Mouse (Mus musculus) stomach, postnatal 0 days (tissue): ENCODE measurements at regions not wholly inside any gene's neighbourhood (a gene's known extent, or its start where the extent isn't known, plus 50 kb on each side); places are given as distances from the start of the nearest gene placed in this dataset.

Source experiments
- ATAC-seq: fragments of 200-750 bp; cut with Nextera tagmentation; 2 replicates; pipeline ENCODE4 v1.8.0; 2017; ENCODE audit not compliant: low FRiP score, low TSS enrichment
- DNase-seq: peaks from one replicate; pipeline ENCODE4 v3.0.0-alpha.2; 2016; ENCODE audit warnings: low spot score
- H3K27ac ChIP-seq: fragments of 300-500 bp; sonication (generic); replicated peaks from 2 replicates; pipeline ENCODE4 v1.5.1; 2014; ENCODE audit warnings: mild to moderate bottlenecking, control low read depth
- H3K27me3 ChIP-seq: fragments of 300-500 bp; sonication (generic); 2 replicates; pipeline ENCODE4 v1.6.1; 2014; ENCODE audit warnings: low read length; ENCODE audit not compliant: control insufficient read depth, insufficient read depth
- H3K36me3 ChIP-seq: fragments of 300-500 bp; sonication (generic); 2 replicates; pipeline ENCODE4 v1.6.1; 2014; ENCODE audit warnings: low read length, mixed read lengths; ENCODE audit not compliant: control insufficient read depth, insufficient read depth
- H3K4me1 ChIP-seq: fragments of 300-500 bp; sonication (generic); replicated peaks from 2 replicates; pipeline ENCODE4 v1.6.1; 2014; ENCODE audit warnings: antibody characterized with exemption; ENCODE audit not compliant: control insufficient read depth, insufficient read depth
- H3K4me2 ChIP-seq: fragments of 300-500 bp; sonication (generic); replicated peaks from 2 replicates; pipeline ENCODE4 v1.6.1; 2014; ENCODE audit warnings: low read depth, mild to moderate bottlenecking, control low read depth, moderate library complexity
- H3K4me3 ChIP-seq: fragments of 300-500 bp; sonication (generic); 2 replicates; pipeline ENCODE4 v1.5.1; 2014; ENCODE audit warnings: low read depth, low read length, control low read depth
- H3K9ac ChIP-seq: fragments of 300-500 bp; sonication (generic); 2 replicates; pipeline ENCODE4 v1.6.1; 2014; ENCODE audit warnings: mild to moderate bottlenecking, low read length, control low read depth, mixed read lengths
- H3K9me3 ChIP-seq: fragments of 300-500 bp; sonication (generic); 2 replicates; pipeline ENCODE4 v1.6.1; 2016; ENCODE audit warnings: low read length; ENCODE audit not compliant: control insufficient read depth
- CTCF ChIP-seq: IDR thresholded peaks from 2 replicates; pipeline ENCODE4 v1.5.1; 2016; ENCODE audit warnings: antibody characterized with exemption, low read depth, mild to moderate bottlenecking, moderate library complexity
- EP300 ChIP-seq: optimal IDR thresholded peaks from 2 replicates; pipeline ENCODE3; 2016; ENCODE audit warnings: antibody characterized with exemption
- WGBS: fragments of 180-500 bp; shearing (Covaris S2); extraction: QIAGEN DNeasy Blood & Tissue Kit; methylation state at CpG from one replicate; pipeline ENCODE4 v1.1.7; 2014; 5-methylcytosine and 5-hydroxymethylcytosine counted together

DNA sequence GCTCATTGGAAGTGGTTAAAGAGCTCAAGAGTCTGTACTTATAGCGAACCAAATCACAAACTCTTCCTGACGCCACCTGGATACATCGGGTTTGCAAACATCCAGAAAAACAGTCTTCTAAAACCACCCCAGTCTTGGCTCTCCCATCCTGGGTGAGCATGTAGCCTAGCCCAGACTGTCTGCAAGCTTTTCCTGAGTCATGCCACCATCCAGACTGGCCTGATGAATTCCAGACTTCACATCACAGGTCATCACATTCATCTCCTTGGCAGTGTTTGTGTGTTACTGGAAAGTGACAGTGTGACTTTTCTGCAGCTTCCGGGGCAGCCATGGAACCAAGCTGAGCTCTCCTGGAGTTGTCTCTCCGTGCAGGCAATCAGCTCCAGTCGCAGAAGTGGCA, 90.9 kb upstream of the Map1b start:
- no peak overlapping the region for H3K4me2 ChIP-seq
- TF ChIP-seq EP300 (no peak), CTCF (no peak)
- H3K4me1 ChIP-seq = no peaks in the 10 kb centered on the region
- ATAC-seq = no peak
- H3K9ac ChIP-seq = no peak overlapping the region
- no peak overlapping the region for H3K27ac ChIP-seq
- 65% methylated on average over 6 of the region's 6 CpGs for WGBS
- H3K36me3 ChIP-seq = no peaks in the 10 kb centered on the region
- DNase-seq = no peak
- no peak overlapping the region for H3K4me3 ChIP-seq
- H3K27me3 ChIP-seq = no peaks in the 10 kb centered on the region
- no peaks in the 10 kb centered on the region for H3K9me3 ChIP-seq

DNA sequence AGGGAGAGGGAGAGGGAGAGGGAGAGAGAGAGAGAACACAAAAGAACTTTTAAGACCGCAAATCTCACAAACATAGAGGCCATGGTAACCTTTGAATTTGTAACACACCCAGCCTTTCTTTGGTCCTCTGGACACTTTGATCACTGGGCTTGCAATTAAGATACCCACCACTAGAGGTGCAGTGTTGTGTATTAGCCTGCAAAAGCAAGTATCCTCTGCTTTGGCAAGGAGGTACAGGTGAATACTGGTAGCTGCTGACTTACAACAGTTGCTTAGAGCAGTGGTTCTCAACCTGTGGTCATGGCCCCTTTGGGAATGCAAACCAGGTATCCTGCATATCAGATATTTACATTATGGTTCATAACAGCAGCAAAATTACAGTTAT, 90.3 kb upstream of the Map1b start:
- Histone ChIP-seq H3K9me3 (no peaks in the 10 kb centered on the region), H3K4me1 (no peaks in the 10 kb centered on the region), H3K4me3 (no peak overlapping the region), H3K27me3 (no peaks in the 10 kb centered on the region), H3K27ac (no peak overlapping the region), H3K9ac (no peak overlapping the region), H3K36me3 (no peaks in the 10 kb centered on the region), H3K4me2 (no peak overlapping the region)
- peak; percentile 64 for TF ChIP-seq CTCF
- no peak for TF ChIP-seq EP300
- WGBS = 42% methylated on average over 1 of the region's 1 CpGs
- DNase-seq (no peak), ATAC-seq (no peak)

DNA sequence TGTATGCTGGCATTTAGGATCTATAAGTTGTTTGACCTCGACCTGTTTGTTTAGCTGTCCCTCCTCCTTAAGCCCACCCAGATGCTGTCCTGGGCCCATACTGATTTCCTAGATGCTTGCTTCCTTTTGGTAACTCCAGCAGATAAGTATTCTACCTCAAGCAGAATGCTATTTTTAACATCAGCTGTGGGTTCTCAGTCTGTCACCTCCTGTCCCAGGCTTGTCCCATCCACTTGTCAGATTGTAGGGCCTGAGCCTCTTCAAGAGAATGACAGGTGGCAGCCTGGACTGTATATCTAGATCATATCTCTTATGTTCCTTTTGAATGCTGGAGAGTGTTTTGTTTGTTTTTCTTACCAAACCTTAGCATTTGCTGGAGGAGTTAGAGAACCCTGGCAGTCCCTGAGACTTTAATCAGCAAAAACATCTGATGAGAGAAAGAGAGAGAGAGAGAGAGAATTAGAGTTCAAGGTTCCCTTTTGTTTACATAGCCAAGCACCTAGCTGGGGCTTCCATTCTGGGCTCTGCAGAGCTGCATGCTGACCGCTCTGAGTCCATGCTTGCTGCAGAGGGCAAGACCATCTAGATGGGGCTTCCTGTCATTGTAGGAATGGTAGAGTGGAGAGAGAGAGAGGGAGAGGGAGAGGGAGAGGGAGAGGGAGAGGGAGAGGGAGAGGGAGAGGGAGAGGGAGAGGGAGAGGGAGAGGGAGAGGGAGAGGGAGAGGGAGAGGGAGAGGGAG, 89.7 kb upstream of the Map1b start:
- no peaks in the 10 kb centered on the region for H3K36me3 ChIP-seq
- DNase-seq = no peak
- no peak overlapping the region for H3K9ac ChIP-seq
- WGBS = 36% methylated on average over 2 of the region's 2 CpGs
- H3K9me3 ChIP-seq = no peaks in the 10 kb centered on the region
- no peaks in the 10 kb centered on the region for H3K4me1 ChIP-seq
- H3K4me3 ChIP-seq = no peak overlapping the region
- H3K27me3 ChIP-seq = no peaks in the 10 kb centered on the region
- no peak for ATAC-seq
- H3K4me2 ChIP-seq = no peak overlapping the region
- no peak overlapping the region for H3K27ac ChIP-seq
- TF ChIP-seq EP300 (no peak), CTCF (no peak)

DNA sequence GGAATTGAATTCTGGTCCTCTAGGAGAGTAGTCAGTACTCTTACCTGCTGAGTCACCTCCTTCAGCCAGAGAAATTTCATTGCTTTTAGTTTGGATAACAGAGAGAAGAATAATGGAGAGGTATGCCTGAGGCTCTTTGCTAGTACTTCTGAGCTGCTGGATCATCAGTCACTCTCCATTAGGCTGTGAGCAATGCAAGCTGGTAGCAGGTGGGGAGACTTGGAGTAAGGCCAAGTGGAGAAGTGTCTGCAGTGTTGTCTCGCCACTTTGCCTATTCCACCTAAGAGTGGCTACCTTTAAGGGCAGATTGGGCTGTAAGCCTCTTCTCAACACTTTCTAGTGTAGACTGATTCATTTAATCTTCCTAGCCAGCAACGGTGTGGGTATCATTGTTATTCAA, 81.6 kb upstream of the Map1b start:
- ATAC-seq (no peak), DNase-seq (no peak)
- H3K27ac ChIP-seq = no peak overlapping the region
- H3K4me3 ChIP-seq = no peak overlapping the region
- TF ChIP-seq CTCF = no peak
- TF ChIP-seq EP300 = no peak
- H3K4me1 ChIP-seq = no peaks in the 10 kb centered on the region
- no peaks in the 10 kb centered on the region for H3K36me3 ChIP-seq
- no peaks in the 10 kb centered on the region for H3K27me3 ChIP-seq
- H3K9ac ChIP-seq = no peak overlapping the region
- WGBS = 57% methylated on average over 2 of the region's 2 CpGs
- H3K9me3 ChIP-seq = no peaks in the 10 kb centered on the region
- H3K4me2 ChIP-seq = no peak overlapping the region

DNA sequence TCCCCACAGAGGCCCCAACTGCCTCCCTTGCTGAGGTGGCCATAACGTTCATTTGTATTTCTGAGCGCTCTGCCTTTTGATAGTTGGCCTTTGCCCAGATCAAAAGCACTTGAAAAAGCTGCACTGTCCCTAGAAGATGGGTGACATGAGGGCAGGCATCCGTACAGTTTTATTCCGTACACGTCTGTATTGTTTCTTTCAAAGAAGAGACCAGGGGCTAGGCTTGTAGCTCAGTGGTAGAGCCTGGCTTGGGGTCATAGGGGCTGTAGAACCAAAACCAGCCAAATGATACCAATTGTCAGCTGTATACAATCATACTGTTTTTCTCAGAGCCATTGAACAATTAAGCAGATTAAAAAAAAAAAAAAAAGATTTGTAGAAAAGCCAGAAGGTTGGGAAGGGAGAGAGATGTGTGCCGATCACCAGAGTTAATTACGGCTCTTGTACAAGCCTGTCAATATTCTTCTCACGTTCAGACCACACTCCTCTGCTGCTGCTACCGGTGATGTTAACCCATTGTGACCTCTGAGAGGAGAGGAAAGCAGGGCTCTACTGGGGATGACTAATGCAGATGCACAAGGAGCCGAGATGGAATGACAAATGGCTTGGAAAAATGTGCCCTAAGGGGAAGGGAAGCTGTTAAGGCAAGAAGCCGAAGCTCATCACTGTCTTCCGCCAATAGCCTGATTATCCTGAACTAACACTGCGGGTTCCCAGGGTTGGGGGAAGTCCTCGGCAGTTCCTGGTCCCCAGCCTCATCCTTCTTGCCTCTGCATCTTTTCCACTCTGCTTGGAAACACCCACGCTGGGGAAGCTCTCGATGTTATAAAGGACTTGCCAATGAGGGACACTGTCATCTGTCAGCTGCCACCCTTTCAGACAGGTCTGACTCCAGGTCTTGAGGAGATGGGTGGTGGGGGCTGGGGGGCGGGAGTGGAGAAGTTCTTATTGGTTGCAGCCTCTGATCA, 77.8 kb upstream of the Map1b start:
- no peak overlapping the region for H3K27ac ChIP-seq
- no peak overlapping the region for H3K4me2 ChIP-seq
- ATAC-seq = no peak
- H3K36me3 ChIP-seq = no peaks in the 10 kb centered on the region
- H3K9ac ChIP-seq = no peak overlapping the region
- no peak for TF ChIP-seq CTCF
- TF ChIP-seq EP300 = no peak
- H3K4me1 ChIP-seq = no peaks in the 10 kb centered on the region
- H3K4me3 ChIP-seq = no peak overlapping the region
- H3K27me3 ChIP-seq = no peaks in the 10 kb centered on the region
- H3K9me3 ChIP-seq = no peaks in the 10 kb centered on the region
- DNase-seq = no peak
- 50% methylated on average over 17 of the region's 17 CpGs for WGBS

DNA sequence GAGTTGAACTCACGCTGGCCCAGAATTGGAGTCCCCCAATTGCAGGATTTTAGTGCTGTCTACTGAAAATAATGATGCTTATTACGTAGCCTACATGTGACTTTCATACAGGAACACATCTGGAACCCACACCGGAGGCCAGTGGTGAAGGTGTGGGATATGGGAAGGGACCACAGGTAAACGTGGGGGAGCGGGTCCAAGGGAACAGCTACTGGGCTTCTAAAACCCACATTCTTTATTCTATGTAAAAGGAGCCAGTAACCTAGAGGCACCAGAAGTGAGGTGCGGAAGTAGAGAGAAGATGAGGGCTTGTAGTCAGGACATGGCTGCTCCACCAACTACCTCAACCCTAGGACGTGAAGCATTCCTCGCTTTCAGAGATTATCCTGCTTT, 76.9 kb upstream of the Map1b start:
- ATAC-seq = no peak
- 62% methylated on average over 8 of the region's 8 CpGs for WGBS
- no peak for DNase-seq
- Histone ChIP-seq H3K4me1 (no peaks in the 10 kb centered on the region), H3K27me3 (no peaks in the 10 kb centered on the region), H3K4me3 (no peak overlapping the region), H3K4me2 (no peak overlapping the region), H3K9me3 (no peaks in the 10 kb centered on the region), H3K9ac (no peak overlapping the region), H3K27ac (peak overlapping the region; percentile 53; the same call in 1 of the 2 replicates), H3K36me3 (no peaks in the 10 kb centered on the region)
- no peak for TF ChIP-seq EP300
- TF ChIP-seq CTCF = no peak
